Mouse (Mus musculus) midbrain, embryonic 11.5 days (tissue): ENCODE results near the gene Tnfsf8. TPM values are rescaled to one million over a fixed set of nuclear protein-coding genes. Genes with fewer than 3 reads are reported as not detected.

Experiments used
- ATAC-seq: fragments of 200-750 bp; cut with Nextera tagmentation; 2 replicates; pipeline ENCODE4 v1.8.0; 2017; ENCODE audit warnings: moderate TSS enrichment, moderate library complexity; ENCODE audit not compliant: low FRiP score
- DNase-seq: peaks from one replicate; pipeline ENCODE4 v3.0.0; 2015; ENCODE audit warnings: low spot score; ENCODE audit errors: missing footprints
- H3K27ac ChIP-seq: fragments of 300-500 bp; sonication (generic); 2 replicates; pipeline ENCODE4 v1.5.1; 2014; ENCODE audit warnings: low read depth, low read length
- H3K27me3 ChIP-seq: fragments of 300-500 bp; sonication (generic); 2 replicates; pipeline ENCODE4 v1.6.1; 2014; ENCODE audit warnings: mild to moderate bottlenecking, low read length, moderate library complexity, mixed read lengths; ENCODE audit not compliant: control insufficient read depth, insufficient read depth
- H3K36me3 ChIP-seq: fragments of 300-500 bp; sonication (generic); 2 replicates; pipeline ENCODE4 v1.6.1; 2014; ENCODE audit warnings: mild to moderate bottlenecking, low read length, moderate library complexity, mixed read lengths; ENCODE audit not compliant: control insufficient read depth, insufficient read depth
- H3K4me1 ChIP-seq: fragments of 300-500 bp; sonication (generic); 2 replicates; pipeline ENCODE4 v1.6.1; 2014; ENCODE audit warnings: low read length; ENCODE audit not compliant: control insufficient read depth, insufficient read depth
- H3K4me2 ChIP-seq: fragments of 300-500 bp; sonication (generic); 2 replicates; pipeline ENCODE4 v1.6.1; 2014; ENCODE audit warnings: mild to moderate bottlenecking, moderate library complexity
- H3K4me3 ChIP-seq: fragments of 300-500 bp; sonication (generic); 2 replicates; pipeline ENCODE4 v1.5.1; 2014; ENCODE audit warnings: low read depth, low read length
- H3K9ac ChIP-seq: fragments of 300-500 bp; sonication (generic); 2 replicates; pipeline ENCODE4 v1.6.1; 2014; ENCODE audit warnings: low read length
- H3K9me3 ChIP-seq: fragments of 300-500 bp; sonication (generic); 2 replicates; pipeline ENCODE4 v1.6.1; 2016; ENCODE audit warnings: low read length; ENCODE audit not compliant: control insufficient read depth
- WGBS: fragments of 180-500 bp; shearing (Covaris S2); extraction: QIAGEN DNeasy Blood & Tissue Kit; methylation state at CpG from one replicate; pipeline ENCODE4 v1.1.7; 2014; 5-methylcytosine and 5-hydroxymethylcytosine counted together
- polyA plus RNA-seq: library from polyadenylated mRNA; unstranded; fragments of >200 nt; fragmentation: Nextera tagmentation; extraction: Ambion mirVana; gene quantifications from 2 replicates; pipeline ENCODE4 v1.2.1, GENCODE M21; 2014

The Tnfsf8 gene
- polyA plus RNA-seq, 1 experiment from 2014 or later, result not detected

DNA sequence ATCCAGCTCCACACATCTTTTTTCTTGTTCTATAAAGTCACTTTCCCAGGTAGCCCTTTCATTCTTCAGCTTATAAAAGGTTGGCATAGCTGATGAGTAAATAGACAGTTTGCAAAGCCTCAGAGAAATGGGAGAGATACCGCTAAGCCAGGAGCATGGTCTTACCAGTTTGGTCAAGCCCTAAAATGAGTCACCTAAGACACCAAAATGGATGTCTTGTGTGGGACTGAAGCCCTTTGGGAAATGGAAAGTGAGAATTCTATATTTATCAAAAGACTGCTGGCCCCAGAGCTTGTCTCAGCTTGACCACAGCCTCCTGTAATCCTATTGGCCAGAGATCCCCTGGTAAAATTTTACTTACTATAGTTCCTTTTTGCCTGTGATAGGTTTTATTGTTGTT lies 9.5 kb upstream of the Tnfsf8 start:
- no peak overlapping the region for H3K9ac ChIP-seq
- no peaks in the 10 kb centered on the region for H3K27me3 ChIP-seq
- 89% methylated on average over 1 of the region's 1 CpGs for WGBS
- H3K4me2 ChIP-seq, result no peak overlapping the region
- no peaks in the 10 kb centered on the region for H3K36me3 ChIP-seq
- DNase-seq (no peak), ATAC-seq (no peak)
- H3K4me1 ChIP-seq, result no peaks in the 10 kb centered on the region
- H3K4me3 ChIP-seq, result no peak overlapping the region
- no peak overlapping the region for H3K27ac ChIP-seq
- no peaks in the 10 kb centered on the region for H3K9me3 ChIP-seq

DNA sequence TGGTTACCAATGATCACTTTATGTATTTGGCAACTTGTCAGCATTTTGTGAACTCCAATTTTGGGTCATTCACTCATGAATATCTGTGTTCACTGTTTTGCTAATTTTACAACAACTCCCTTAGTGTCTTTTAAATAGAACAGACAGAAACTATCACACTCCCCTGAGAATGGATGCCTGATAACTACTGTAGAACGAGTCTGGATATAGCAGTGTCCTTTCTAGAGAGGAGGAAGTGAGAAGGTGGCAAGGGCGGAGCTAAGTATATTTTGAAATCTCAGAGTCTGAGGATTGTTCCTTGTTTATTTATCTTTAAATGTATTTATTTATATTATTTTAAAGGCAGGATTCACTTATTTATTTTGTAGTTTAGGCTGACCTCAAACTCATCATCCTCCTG lies 7.6 kb upstream of the Tnfsf8 start:
- Histone ChIP-seq H3K9ac (no peak overlapping the region), H3K4me1 (no peaks in the 10 kb centered on the region)
- ATAC-seq, result no peak

GRCm38 (mm10) chr4:63862953-63863352 lies 1.8 kb upstream of the Tnfsf8 start:
- H3K9me3 ChIP-seq, result no peaks in the 10 kb centered on the region
- ATAC-seq (no peak), DNase-seq (no peak)
- H3K9ac ChIP-seq, result no peak overlapping the region
- 82% methylated on average over 3 of the region's 3 CpGs for WGBS
- no peaks in the 10 kb centered on the region for H3K27me3 ChIP-seq
- H3K4me2 ChIP-seq, result no peak overlapping the region
- H3K36me3 ChIP-seq, result no peaks in the 10 kb centered on the region
- no peak overlapping the region for H3K4me3 ChIP-seq
- no peaks in the 10 kb centered on the region for H3K4me1 ChIP-seq
- H3K27ac ChIP-seq, result no peak overlapping the region

More for the DNA sequence above, 7.6 kb upstream of the Tnfsf8 start:
- 83% methylated on average over 2 of the region's 2 CpGs for WGBS
- no peaks in the 10 kb centered on the region for H3K27me3 ChIP-seq
- H3K27ac ChIP-seq, result no peak overlapping the region
- no peak for DNase-seq
- H3K4me3 ChIP-seq, result no peak overlapping the region
- no peaks in the 10 kb centered on the region for H3K9me3 ChIP-seq
- no peaks in the 10 kb centered on the region for H3K36me3 ChIP-seq
- H3K4me2 ChIP-seq, result no peak overlapping the region

DNA sequence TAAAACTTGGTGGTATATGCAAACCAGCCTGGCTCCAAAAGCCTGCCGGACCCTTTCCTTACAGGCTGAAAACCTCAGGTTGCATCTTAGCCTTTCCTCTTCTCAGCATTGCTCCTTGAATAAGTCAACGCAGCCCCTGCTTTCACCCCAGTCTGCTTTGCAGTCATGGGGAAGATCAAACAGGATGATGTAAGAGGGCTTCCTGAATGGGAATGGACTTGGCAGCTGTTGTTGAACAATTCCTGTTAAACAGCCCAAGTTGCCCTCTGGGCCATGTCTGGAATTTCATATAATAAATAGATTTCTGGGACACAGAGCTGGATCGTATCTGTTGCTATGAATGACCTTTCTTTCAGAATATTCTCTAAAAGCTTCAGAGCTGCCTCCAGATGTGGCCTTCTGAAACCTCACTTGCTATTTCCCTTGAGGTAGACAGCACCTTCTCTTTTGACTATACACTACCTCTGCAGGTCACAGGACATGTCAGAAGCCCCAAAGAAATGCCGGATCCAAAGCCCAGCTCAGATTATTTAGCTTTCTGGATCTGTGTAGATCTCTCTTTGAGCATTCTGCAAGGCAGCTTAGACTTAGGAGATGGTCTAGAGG lies 1.0 kb upstream of the Tnfsf8 start:
- Histone ChIP-seq H3K27me3 (no peaks in the 10 kb centered on the region), H3K27ac (no peak overlapping the region), H3K36me3 (no peaks in the 10 kb centered on the region), H3K4me1 (no peaks in the 10 kb centered on the region), H3K9me3 (no peaks in the 10 kb centered on the region), H3K9ac (no peak overlapping the region), H3K4me3 (no peak overlapping the region), H3K4me2 (no peak overlapping the region)
- DNase-seq (no peak), ATAC-seq (no peak)
- 76% methylated on average over 4 of the region's 4 CpGs for WGBS

GRCm38 (mm10) chr4:63860236-63860635 lies 911 bp downstream of the Tnfsf8 start:
- WGBS, result 83% methylated on average over 5 of the region's 5 CpGs
- DNase-seq, result no peak
- no peak for ATAC-seq

DNA sequence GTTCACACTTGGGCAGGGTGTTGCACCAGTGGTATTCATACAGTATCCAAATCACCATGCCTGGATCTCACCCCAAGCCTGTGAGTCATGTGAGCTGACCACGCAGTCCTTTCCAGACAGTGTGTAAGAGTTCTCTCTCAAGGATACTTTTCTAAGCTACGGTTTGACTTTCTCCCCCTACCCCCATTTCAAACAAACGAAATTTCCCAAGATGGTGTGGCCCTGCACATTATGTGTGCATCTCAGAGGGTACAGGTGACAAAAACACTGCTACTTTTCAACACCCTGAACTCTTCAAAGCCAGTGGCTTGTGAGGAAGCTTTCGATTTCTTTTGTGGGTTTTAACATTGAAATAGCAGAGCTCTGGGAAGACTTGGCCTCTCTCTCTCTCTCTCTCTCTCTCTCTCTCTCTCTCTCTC lies 1.4 kb downstream of the Tnfsf8 start:
- DNase-seq (no peak), ATAC-seq (no peak)
- Histone ChIP-seq H3K4me1 (no peaks in the 10 kb centered on the region), H3K4me2 (no peak overlapping the region), H3K27ac (no peak overlapping the region), H3K9ac (no peak overlapping the region), H3K4me3 (no peak overlapping the region), H3K36me3 (no peaks in the 10 kb centered on the region), H3K9me3 (no peaks in the 10 kb centered on the region), H3K27me3 (no peaks in the 10 kb centered on the region)
- 82% methylated on average over 4 of the region's 4 CpGs for WGBS

More at GRCm38 (mm10) chr4:63860236-63860635, 911 bp downstream of the Tnfsf8 start:
- Histone ChIP-seq H3K9me3 (no peaks in the 10 kb centered on the region), H3K27ac (no peak overlapping the region), H3K4me3 (no peak overlapping the region), H3K36me3 (no peaks in the 10 kb centered on the region), H3K4me1 (no peaks in the 10 kb centered on the region), H3K9ac (no peak overlapping the region), H3K4me2 (no peak overlapping the region), H3K27me3 (no peaks in the 10 kb centered on the region)

GRCm38 (mm10) chr4:63858646-63859224 lies 2.4 kb downstream of the Tnfsf8 start:
- no peak overlapping the region for H3K4me2 ChIP-seq
- no peak for DNase-seq
- no peak overlapping the region for H3K9ac ChIP-seq
- ATAC-seq, result no peak
- H3K9me3 ChIP-seq, result no peaks in the 10 kb centered on the region
- 92% methylated on average over 7 of the region's 7 CpGs for WGBS
- no peak overlapping the region for H3K4me3 ChIP-seq
- H3K4me1 ChIP-seq, result no peaks in the 10 kb centered on the region
- H3K27ac ChIP-seq, result no peak overlapping the region
- no peaks in the 10 kb centered on the region for H3K36me3 ChIP-seq
- H3K27me3 ChIP-seq, result no peaks in the 10 kb centered on the region

GRCm38 (mm10) chr4:63856764-63857163 lies 4.4 kb downstream of the Tnfsf8 start:
- no peak for ATAC-seq
- no peaks in the 10 kb centered on the region for H3K9me3 ChIP-seq
- WGBS, result 86% methylated on average over 6 of the region's 6 CpGs
- no peaks in the 10 kb centered on the region for H3K4me1 ChIP-seq
- H3K4me2 ChIP-seq, result no peak overlapping the region
- H3K36me3 ChIP-seq, result no peaks in the 10 kb centered on the region
- DNase-seq, result peak; percentile 68
- H3K27me3 ChIP-seq, result no peaks in the 10 kb centered on the region
- no peak overlapping the region for H3K4me3 ChIP-seq
- H3K27ac ChIP-seq, result no peak overlapping the region
- no peak overlapping the region for H3K9ac ChIP-seq

DNA sequence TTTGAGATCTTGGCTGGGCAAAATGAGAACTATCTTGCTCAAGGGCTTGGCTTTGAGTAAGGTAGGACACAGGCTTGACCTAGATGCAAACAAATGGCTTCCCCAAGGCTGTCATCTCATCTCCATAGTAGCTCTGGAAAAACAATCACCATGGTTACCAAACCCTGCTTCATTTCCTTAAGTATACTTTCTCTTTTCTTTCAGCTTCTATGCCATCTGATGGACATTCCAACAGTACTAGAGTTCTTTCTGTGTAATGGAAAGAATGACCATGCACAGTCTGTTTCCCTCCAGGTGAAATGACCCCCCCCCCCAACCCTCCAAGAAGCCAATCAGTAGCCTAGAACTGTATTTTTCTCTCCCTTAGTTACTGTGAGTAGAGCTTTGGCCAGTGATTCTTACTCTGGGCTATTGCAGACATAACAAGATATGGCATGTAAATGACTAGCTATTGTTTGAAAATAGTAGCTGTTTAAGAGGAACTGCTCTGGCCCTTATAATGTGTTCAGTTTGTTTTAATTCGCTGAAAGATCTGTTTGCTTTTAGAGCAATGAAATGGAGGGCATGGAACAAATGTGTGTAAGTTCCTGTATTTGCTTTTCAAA lies 7.3 kb downstream of the Tnfsf8 start:
- WGBS, result 72% methylated on average over 1 of the region's 1 CpGs
- no peaks in the 10 kb centered on the region for H3K27me3 ChIP-seq

More for the DNA sequence above, 7.3 kb downstream of the Tnfsf8 start:
- Histone ChIP-seq H3K4me1 (no peaks in the 10 kb centered on the region), H3K4me2 (no peak overlapping the region), H3K27ac (no peak overlapping the region), H3K9me3 (no peaks in the 10 kb centered on the region), H3K9ac (no peak overlapping the region), H3K36me3 (no peaks in the 10 kb centered on the region), H3K4me3 (no peak overlapping the region)
- DNase-seq (no peak), ATAC-seq (no peak)
